Mouse (Mus musculus): ENCODE data around the gene Kcnj16. TPM values are rescaled to one million over a fixed set of nuclear protein-coding genes. Genes with fewer than 3 reads are reported as not detected.
A peak's percentile ranks its signal among the peaks of the same experiment; 100 is the strongest.

Gene Kcnj16
- polyA plus RNA-seq, 1 experiment from 2014 or later, result 3.6 TPM

DNA sequence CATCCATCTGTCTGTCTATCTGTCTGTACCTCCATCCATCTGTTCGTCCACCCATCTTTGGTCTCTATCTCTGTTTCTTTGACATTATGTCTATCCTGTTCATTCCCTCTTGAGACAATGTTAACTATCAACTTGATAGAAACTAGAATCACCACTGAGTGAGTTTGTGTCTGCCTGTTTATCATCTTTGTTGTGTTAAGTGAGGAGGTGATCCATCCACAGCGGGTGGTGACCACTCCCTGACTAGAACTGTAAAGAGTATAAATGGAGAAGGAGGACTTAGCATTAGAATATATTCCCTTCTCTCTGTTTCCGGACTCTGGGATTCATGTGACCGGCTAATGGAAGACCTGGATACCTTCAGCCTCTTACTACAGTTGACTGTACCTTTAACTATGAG, 75.5 kb downstream of the Kcnj16 start:
- Histone ChIP-seq H3K36me3 (ENCODE audit: control insufficient read depth, insufficient read depth, low read length) (no peaks in the 10 kb centered on the region), H3K4me1 (ENCODE audit: control insufficient read depth, insufficient read depth, low read depth, low read length) (no peaks in the 10 kb centered on the region), H3K4me3 (ENCODE audit: low read length) (no peak overlapping the region), H3K27ac (ENCODE audit: low read depth, low read length) (no peak overlapping the region), H3K4me2 (ENCODE audit: low read length) (no peak overlapping the region), H3K9me3 (ENCODE audit: control insufficient read depth, low read length) (no peaks in the 10 kb centered on the region), H3K27me3 (replicated peaks; ENCODE audit: control insufficient read depth, insufficient read depth, low read length) (no peaks in the 10 kb centered on the region), H3K9ac (ENCODE audit: low read depth, low read length) (no peak overlapping the region)
- 83% methylated on average over 4 of the region's 4 CpGs for WGBS
- ATAC-seq, result no peak

DNA sequence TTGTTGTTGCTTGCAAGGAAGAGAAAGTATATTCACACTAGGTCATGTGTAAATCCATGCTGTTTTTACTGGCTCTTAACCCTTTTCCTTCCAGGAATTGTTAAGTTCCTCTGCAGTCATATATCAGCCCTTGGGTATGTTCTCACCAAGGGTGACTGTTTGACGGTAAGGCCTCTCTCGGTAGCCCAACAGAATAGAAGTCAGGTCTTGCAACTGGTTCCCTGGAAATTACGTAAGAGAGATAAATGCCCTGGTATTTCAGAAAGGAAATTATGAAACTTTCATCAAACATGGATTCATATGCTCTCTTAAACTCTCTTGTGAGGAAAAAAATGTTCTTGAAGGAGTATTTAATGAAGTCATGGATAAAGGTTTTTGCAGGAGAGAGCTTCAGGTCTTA, 86.4 kb downstream of the Kcnj16 start:
- no peak overlapping the region for H3K4me2 ChIP-seq (ENCODE audit: low read length)
- H3K9me3 ChIP-seq (ENCODE audit: control insufficient read depth, low read length), result no peaks in the 10 kb centered on the region
- H3K4me3 ChIP-seq (ENCODE audit: low read length), result no peak overlapping the region
- H3K27ac ChIP-seq (ENCODE audit: low read depth, low read length), result no peak overlapping the region
- no peak overlapping the region for H3K9ac ChIP-seq (ENCODE audit: low read depth, low read length)
- H3K27me3 ChIP-seq (replicated peaks; ENCODE audit: control insufficient read depth, insufficient read depth, low read length), result no peaks in the 10 kb centered on the region
- no peaks in the 10 kb centered on the region for H3K4me1 ChIP-seq (ENCODE audit: control insufficient read depth, insufficient read depth, low read depth, low read length)
- H3K36me3 ChIP-seq (ENCODE audit: control insufficient read depth, insufficient read depth, low read length), result no peaks in the 10 kb centered on the region
- WGBS, result 91% methylated on average over 3 of the region's 3 CpGs
- ATAC-seq, result no peak

GRCm38 (mm10) chr11:111054854-111055822, 87.3 kb downstream of the Kcnj16 start:
- H3K4me3 ChIP-seq (ENCODE audit: low read length), result no peak overlapping the region
- no peak overlapping the region for H3K9ac ChIP-seq (ENCODE audit: low read depth, low read length)
- ATAC-seq, result no peak
- H3K4me2 ChIP-seq (ENCODE audit: low read length), result no peak overlapping the region
- H3K36me3 ChIP-seq (ENCODE audit: control insufficient read depth, insufficient read depth, low read length), result no peaks in the 10 kb centered on the region
- 87% methylated on average over 8 of the region's 8 CpGs for WGBS
- H3K27ac ChIP-seq (ENCODE audit: low read depth, low read length), result no peak overlapping the region
- H3K4me1 ChIP-seq (ENCODE audit: control insufficient read depth, insufficient read depth, low read depth, low read length), result no peaks in the 10 kb centered on the region
- no peaks in the 10 kb centered on the region for H3K9me3 ChIP-seq (ENCODE audit: control insufficient read depth, low read length)
- H3K27me3 ChIP-seq (replicated peaks; ENCODE audit: control insufficient read depth, insufficient read depth, low read length), result no peaks in the 10 kb centered on the region

GRCm38 (mm10) chr11:111056030-111056429, 88.2 kb downstream of the Kcnj16 start:
- WGBS, result 69% methylated on average over 13 of the region's 13 CpGs
- H3K4me3 ChIP-seq (ENCODE audit: low read length), result no peak overlapping the region
- H3K9me3 ChIP-seq (ENCODE audit: control insufficient read depth, low read length), result no peaks in the 10 kb centered on the region
- ATAC-seq, result no peak
- H3K27me3 ChIP-seq (replicated peaks; ENCODE audit: control insufficient read depth, insufficient read depth, low read length), result no peaks in the 10 kb centered on the region
- H3K4me1 ChIP-seq (ENCODE audit: control insufficient read depth, insufficient read depth, low read depth, low read length), result no peaks in the 10 kb centered on the region
- H3K4me2 ChIP-seq (ENCODE audit: low read length), result no peak overlapping the region
- no peak overlapping the region for H3K9ac ChIP-seq (ENCODE audit: low read depth, low read length)
- no peak overlapping the region for H3K27ac ChIP-seq (ENCODE audit: low read depth, low read length)
- H3K36me3 ChIP-seq (ENCODE audit: control insufficient read depth, insufficient read depth, low read length), result no peaks in the 10 kb centered on the region

DNA sequence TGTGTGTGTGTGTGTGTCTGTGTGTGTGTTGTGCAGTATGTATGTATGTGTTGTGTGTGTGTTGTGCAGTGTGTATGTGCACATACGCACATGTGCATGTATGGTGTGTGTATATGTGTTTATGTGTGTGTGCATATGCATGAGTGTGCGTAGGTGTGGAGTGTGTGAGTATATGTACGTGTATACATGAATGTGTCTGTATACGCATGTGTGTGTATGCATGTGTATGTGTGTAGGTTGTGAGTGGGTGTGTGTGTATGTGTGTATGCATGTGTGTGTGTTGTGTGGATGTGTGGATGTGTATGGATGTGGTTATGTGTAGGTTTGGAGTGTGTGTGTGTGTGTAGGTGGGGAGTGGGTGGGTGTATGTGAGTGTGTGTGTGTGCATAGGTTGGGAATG, 89.6 kb downstream of the Kcnj16 start:
- H3K9ac ChIP-seq (ENCODE audit: low read depth, low read length), result no peak overlapping the region
- H3K36me3 ChIP-seq (ENCODE audit: control insufficient read depth, insufficient read depth, low read length), result no peaks in the 10 kb centered on the region
- H3K9me3 ChIP-seq (ENCODE audit: control insufficient read depth, low read length), result no peaks in the 10 kb centered on the region
- no peaks in the 10 kb centered on the region for H3K27me3 ChIP-seq (replicated peaks; ENCODE audit: control insufficient read depth, insufficient read depth, low read length)
- no peak for ATAC-seq
- no peaks in the 10 kb centered on the region for H3K4me1 ChIP-seq (ENCODE audit: control insufficient read depth, insufficient read depth, low read depth, low read length)
- H3K4me3 ChIP-seq (ENCODE audit: low read length), result no peak overlapping the region
- H3K27ac ChIP-seq (ENCODE audit: low read depth, low read length), result no peak overlapping the region
- WGBS, result 99% methylated on average over 4 of the region's 4 CpGs
- no peak overlapping the region for H3K4me2 ChIP-seq (ENCODE audit: low read length)

GRCm38 (mm10) chr11:111059440-111059839, 91.6 kb downstream of the Kcnj16 start:
- no peaks in the 10 kb centered on the region for H3K9me3 ChIP-seq (ENCODE audit: control insufficient read depth, low read length)
- H3K27ac ChIP-seq (ENCODE audit: low read depth, low read length), result no peak overlapping the region
- no peak overlapping the region for H3K4me2 ChIP-seq (ENCODE audit: low read length)
- no peak overlapping the region for H3K4me3 ChIP-seq (ENCODE audit: low read length)
- H3K4me1 ChIP-seq (ENCODE audit: control insufficient read depth, insufficient read depth, low read depth, low read length), result no peaks in the 10 kb centered on the region
- H3K36me3 ChIP-seq (ENCODE audit: control insufficient read depth, insufficient read depth, low read length), result no peaks in the 10 kb centered on the region
- H3K27me3 ChIP-seq (replicated peaks; ENCODE audit: control insufficient read depth, insufficient read depth, low read length), result no peaks in the 10 kb centered on the region
- no peak overlapping the region for H3K9ac ChIP-seq (ENCODE audit: low read depth, low read length)
- no peak for ATAC-seq

DNA sequence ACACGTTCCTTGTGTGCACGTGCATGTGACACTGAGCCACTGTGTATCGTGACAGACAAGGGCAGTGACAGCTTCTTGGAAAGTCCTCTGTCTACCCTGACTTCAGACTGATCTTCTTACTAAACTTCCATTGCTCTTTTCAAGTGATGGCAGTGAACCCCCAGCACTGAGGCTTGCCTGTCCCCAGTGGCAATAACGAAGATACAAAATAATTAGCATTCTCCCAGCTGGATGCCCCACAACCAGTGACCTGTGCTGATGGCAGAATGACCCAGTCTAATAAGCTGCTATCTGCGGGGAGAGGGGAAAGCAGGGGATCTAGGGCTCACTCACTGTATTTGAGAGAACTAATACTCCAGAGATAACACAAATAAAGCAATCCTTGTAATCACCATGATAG, 92.4 kb downstream of the Kcnj16 start:
- no peak overlapping the region for H3K27ac ChIP-seq (ENCODE audit: low read depth, low read length)
- ATAC-seq, result no peak
- no peak overlapping the region for H3K4me3 ChIP-seq (ENCODE audit: low read length)
- no peaks in the 10 kb centered on the region for H3K27me3 ChIP-seq (replicated peaks; ENCODE audit: control insufficient read depth, insufficient read depth, low read length)
- no peaks in the 10 kb centered on the region; the same call in 1 of the 2 replicates for H3K4me1 ChIP-seq (ENCODE audit: control insufficient read depth, insufficient read depth, low read depth, low read length)
- H3K36me3 ChIP-seq (ENCODE audit: control insufficient read depth, insufficient read depth, low read length), result no peaks in the 10 kb centered on the region
- no peaks in the 10 kb centered on the region for H3K9me3 ChIP-seq (ENCODE audit: control insufficient read depth, low read length)
- no peak overlapping the region for H3K4me2 ChIP-seq (ENCODE audit: low read length)
- WGBS, result 46% methylated on average over 5 of the region's 5 CpGs
- no peak overlapping the region for H3K9ac ChIP-seq (ENCODE audit: low read depth, low read length)

- H3K27ac ChIP-seq (ENCODE audit: low read depth, low read length), result peak overlapping the region; percentile 69; the same call in 1 of the 2 replicates
- H3K9ac ChIP-seq (ENCODE audit: low read depth, low read length), result peak overlapping the region; percentile 71
- under 1% methylated on average over 25 of the region's 25 CpGs for WGBS
- H3K27me3 ChIP-seq (replicated peaks; ENCODE audit: control insufficient read depth, insufficient read depth, low read length), result no peaks in the 10 kb centered on the region
- ATAC-seq, result peak; percentile 45; the same call in 1 of the 2 replicates
- H3K4me3 ChIP-seq (ENCODE audit: low read length), result peak overlapping the region; percentile 79
- peaks cover 7% of the 10 kb centered on the region for H3K4me1 ChIP-seq (ENCODE audit: control insufficient read depth, insufficient read depth, low read depth, low read length)
- no peaks in the 10 kb centered on the region for H3K9me3 ChIP-seq (ENCODE audit: control insufficient read depth, low read length)
- H3K36me3 ChIP-seq (ENCODE audit: control insufficient read depth, insufficient read depth, low read length), result no peaks in the 10 kb centered on the region
- H3K4me2 ChIP-seq (ENCODE audit: low read length), result peak overlapping the region; percentile 86
Observed at GRCm38 (mm10) chr11:111064751-111065527, 97.1 kb downstream of the Kcnj16 start.

DNA sequence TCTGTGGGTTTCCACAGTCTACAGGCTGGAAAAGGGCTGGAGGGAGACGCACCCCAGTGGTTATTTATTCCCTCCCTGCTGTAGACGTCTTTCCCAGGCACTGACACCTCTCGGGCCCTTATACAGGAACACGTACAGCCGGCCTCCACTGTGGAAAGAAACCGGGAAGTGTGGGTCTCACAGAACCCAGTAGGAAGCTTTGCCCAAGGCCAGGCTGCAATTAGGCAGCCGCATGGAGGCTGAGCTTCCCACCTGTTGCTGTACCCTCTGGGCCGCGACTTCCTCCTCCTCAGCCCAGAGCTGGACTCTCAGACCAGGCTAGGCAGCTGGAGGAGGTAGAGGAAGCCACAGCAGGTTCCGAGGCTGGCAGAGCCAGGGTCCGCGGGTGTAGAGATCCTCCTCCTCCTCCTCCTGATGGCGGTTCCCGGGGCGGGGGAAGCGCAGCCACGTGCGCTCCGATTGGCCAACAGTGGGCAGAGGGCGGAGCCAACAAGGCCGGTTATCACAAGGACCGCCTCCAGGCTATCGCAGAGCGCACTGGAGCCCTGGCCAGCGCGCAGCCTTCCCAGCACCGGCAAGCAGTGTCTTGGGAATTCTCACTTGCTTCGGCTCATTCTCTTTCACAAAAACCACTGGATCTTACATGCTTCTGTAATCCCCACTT, 97.9 kb downstream of the Kcnj16 start, which contains the start of gene Kcnj2:
Gene Kcnj2, plus strand, starts transcription at position 530 of the 664 bp plus-strand sequence.
- ATAC-seq, result peak; percentile 99
- Histone ChIP-seq H3K9ac (ENCODE audit: low read depth, low read length) (peak within 1 kb of the TSS; percentile 71), H3K27ac (ENCODE audit: low read depth, low read length) (peak within 1 kb of the TSS; percentile 69), H3K27me3 (replicated peaks; ENCODE audit: control insufficient read depth, insufficient read depth, low read length) (no peaks in the 10 kb centered on the region), H3K4me1 (ENCODE audit: control insufficient read depth, insufficient read depth, low read depth, low read length) (peaks cover 7% of the 10 kb centered on the region), H3K4me2 (ENCODE audit: low read length) (peak within 1 kb of the TSS; percentile 86), H3K9me3 (ENCODE audit: control insufficient read depth, low read length) (no peaks in the 10 kb centered on the region), H3K36me3 (ENCODE audit: control insufficient read depth, insufficient read depth, low read length) (no peaks in the 10 kb centered on the region), H3K4me3 (ENCODE audit: low read length) (peak within 1 kb of the TSS; percentile 79)
- under 1% methylated on average over 28 of the region's 28 CpGs for WGBS

All from hindbrain, embryonic 16.5 days (tissue).